Mouse (Mus musculus) liver, embryonic 14.5 days (tissue): ENCODE measurements around the gene Mpc1.

Source experiments
- CTCF ChIP-seq: IDR thresholded peaks from 2 replicates; pipeline ENCODE4 v1.5.1; 2016; ENCODE audit warnings: antibody characterized with exemption, low read depth, control low read depth
- EP300 ChIP-seq: IDR thresholded peaks from 2 replicates; pipeline ENCODE4 v1.6.1; 2016; ENCODE audit warnings: antibody characterized with exemption, low read depth

GRCm38 (mm10) chr17:8299524-8299923 lies 16.8 kb downstream of the Mpc1 start:
- TF ChIP-seq CTCF (no peak), EP300 (no peak)
